Mouse (Mus musculus) urinary bladder, postnatal 14 days (tissue): Measurements from ENCODE around the gene Cdh18.

Experiments used
- DNase-seq: peaks from one replicate; pipeline ENCODE4 v3.0.0; 2021; ENCODE audit warnings: low spot score

Gene Cdh18

DNA sequence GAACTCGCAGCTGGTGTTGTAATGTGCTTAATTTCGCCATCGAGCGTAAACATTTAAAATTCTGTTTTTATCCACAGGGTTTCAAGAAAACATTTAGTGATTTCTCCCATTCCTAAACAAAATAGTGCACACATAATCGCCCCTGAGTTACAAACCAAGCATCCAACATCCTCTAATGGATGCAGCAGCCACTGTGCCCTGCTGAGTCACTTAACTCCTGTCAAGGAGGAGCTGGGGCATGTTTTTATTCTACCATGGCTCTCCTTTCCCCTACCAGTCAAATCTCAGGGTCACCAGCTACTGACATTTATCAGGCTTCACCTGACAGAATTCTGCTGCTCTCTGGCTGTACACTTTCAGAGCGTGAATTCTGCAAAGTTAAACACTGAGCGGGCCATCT lies 906.5 kb downstream of the Cdh18 start:
- no peak for DNase-seq

GRCm38 (mm10) chr15:23457401-23457800 lies 908.6 kb downstream of the Cdh18 start:
- DNase-seq, result no peak

DNA sequence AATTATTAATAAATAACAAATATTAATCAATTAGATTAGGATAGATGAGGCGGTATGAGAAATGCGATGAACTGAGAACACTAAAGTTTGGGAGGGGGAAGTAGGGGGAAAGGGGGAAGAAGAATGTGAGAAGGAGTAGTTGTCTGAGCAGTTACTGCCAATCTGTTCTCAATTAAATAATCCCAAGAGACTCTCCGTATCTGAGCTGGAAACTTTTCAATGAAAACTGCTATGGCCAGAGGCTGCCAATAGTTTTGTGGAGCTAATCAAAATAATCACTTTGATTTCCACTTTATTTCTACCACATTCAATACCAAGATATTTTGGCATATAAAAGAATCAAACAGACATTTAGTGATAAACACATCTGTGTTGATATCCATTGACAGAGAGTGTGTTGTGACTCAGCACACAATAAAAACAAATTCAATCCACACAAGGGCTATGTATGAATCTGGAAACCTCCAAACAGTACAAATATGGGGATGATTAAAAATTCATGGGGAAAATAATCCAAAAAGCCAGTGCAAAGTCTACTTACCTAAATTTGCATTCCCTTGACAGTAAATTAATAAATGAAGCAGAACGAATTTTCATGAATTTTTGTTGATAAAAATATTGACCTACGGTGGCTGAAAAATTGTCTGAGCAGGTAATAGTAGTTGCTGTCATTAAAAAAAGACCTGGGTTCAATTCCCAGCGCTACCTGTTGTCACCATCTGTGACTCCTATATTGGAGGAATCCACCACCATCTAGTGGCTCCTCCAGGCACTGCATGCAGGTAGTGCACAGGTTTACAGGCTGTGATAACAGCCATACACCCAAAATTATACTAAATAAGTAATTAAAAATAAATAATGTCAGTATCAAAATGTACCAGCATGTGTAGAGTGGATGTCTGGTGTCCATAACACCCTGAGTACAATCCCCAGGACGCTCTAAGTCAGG lies 922.0 kb downstream of the Cdh18 start:
- DNase-seq, result no peak

DNA sequence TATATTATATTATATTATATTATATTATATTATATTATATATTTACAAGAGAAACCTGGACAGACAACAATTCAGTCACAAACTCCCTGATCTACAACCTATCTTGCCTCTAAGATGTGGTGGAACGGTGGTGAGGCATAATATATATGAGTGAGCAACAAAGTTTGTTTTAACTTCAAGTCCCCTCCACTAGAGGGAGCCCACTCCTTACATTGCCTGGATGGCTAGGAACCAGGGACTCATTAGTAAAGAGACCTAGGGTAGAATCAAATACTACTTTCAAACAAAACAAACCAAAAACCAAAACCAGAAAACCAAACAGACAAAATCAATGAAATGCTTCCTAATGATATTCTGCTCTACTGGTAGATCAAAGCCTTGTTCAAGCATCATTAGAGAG lies 937.5 kb downstream of the Cdh18 start:
- no peak for DNase-seq

DNA sequence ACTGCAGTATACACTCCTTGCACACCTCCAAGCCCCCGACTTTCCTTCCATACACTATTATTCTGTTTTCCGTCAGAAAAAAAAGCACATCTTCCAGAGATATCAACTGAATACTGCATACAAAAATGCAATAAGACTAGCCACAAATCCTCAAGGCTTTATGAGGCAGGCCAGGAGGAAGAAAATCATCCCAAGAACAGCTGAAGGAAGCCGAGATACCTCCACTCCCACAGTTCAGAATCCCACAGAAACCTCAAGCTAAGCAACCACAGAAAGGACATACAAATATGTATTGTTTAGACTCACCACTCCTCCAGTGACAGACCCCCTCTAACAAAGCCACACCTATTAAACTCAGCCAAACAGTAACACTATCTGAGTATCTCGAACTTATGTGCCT lies 957.7 kb downstream of the Cdh18 start:
- no peak for DNase-seq

DNA sequence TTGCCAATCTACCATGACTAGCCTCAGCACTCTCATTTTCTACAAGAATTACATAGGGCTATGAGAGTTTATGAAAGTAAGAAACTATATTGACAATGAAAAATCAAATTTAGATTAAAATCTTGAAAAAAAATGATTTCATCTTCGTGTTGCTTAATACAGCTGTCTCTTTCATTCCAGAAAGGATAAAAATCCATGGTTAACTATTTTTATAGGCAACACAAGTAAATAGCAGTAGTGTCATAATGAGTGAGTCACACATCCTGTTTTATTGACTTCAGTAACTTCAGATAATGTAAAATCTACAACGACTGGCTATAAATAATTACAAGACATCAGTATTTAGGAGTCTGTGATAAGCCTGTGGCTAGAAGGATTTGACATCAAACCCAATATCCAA lies 960.9 kb downstream of the Cdh18 start:
- no peak for DNase-seq

GRCm38 (mm10) chr15:23515786-23516185 lies 967.0 kb downstream of the Cdh18 start:
- no peak for DNase-seq

GRCm38 (mm10) chr15:23518079-23518478 lies 969.3 kb downstream of the Cdh18 start:
- DNase-seq, result no peak
